Mouse (Mus musculus) heart, embryonic 10.5 days (tissue): ENCODE data around the gene Gabbr2. TPM values are rescaled to one million over a fixed set of nuclear protein-coding genes. Genes with fewer than 3 reads are reported as not detected.

Experiments used
- DNase-seq: peaks from one replicate; pipeline ENCODE4 v3.0.0-alpha.2; 2017; ENCODE audit warnings: low spot score
- H3K27ac ChIP-seq: fragments of 300-500 bp; sonication (generic); 2 replicates; pipeline ENCODE4 v1.5.1; 2016; ENCODE audit warnings: mild to moderate bottlenecking
- H3K27me3 ChIP-seq: fragments of 300-500 bp; sonication (generic); 2 replicates; pipeline ENCODE4 v1.6.1; 2016; ENCODE audit warnings: mild to moderate bottlenecking; ENCODE audit not compliant: poor library complexity, insufficient read depth, severe bottlenecking
- H3K36me3 ChIP-seq: fragments of 300-500 bp; sonication (generic); 2 replicates; pipeline ENCODE4 v1.6.1; 2016; ENCODE audit warnings: mild to moderate bottlenecking, moderate library complexity
- H3K4me1 ChIP-seq: fragments of 300-500 bp; sonication (generic); 2 replicates; pipeline ENCODE4 v1.6.1; 2016; ENCODE audit warnings: mild to moderate bottlenecking
- H3K4me3 ChIP-seq: fragments of 300-500 bp; sonication (generic); 2 replicates; pipeline ENCODE4 v1.5.1; 2016; ENCODE audit warnings: mild to moderate bottlenecking, moderate library complexity
- H3K9me3 ChIP-seq: fragments of 300-500 bp; sonication (generic); 2 replicates; pipeline ENCODE4 v1.6.1; 2016; ENCODE audit warnings: mild to moderate bottlenecking, moderate library complexity
- WGBS: fragments of 180-500 bp; shearing (Covaris S2); methylation state at CpG from one replicate; pipeline ENCODE4 v1.1.7; 2016; 5-methylcytosine and 5-hydroxymethylcytosine counted together
- polyA plus RNA-seq: library from polyadenylated mRNA; unstranded; fragments of >200 nt; fragmentation: Nextera tagmentation; extraction: Ambion mirVana; gene quantifications from 2 replicates; pipeline ENCODE4 v1.2.1, GENCODE M21; 2016

The Gabbr2 gene
- polyA plus RNA-seq, 1 experiment from 2014 or later = 0.13 TPM

- Histone ChIP-seq H3K4me3 (no peak overlapping the region), H3K27ac (no peak overlapping the region), H3K27me3 (no peaks in the 10 kb centered on the region), H3K36me3 (no peaks in the 10 kb centered on the region), H3K4me1 (no peaks in the 10 kb centered on the region), H3K9me3 (no peaks in the 10 kb centered on the region)
- WGBS = 86% methylated on average over 4 of the region's 4 CpGs
- no peak for DNase-seq
Observed at GRCm38 (mm10) chr4:46952562-46952961, 39.1 kb downstream of the Gabbr2 start.

GRCm38 (mm10) chr4:46934291-46934690 lies 57.4 kb downstream of the Gabbr2 start:
- WGBS = 67% methylated on average over 3 of the region's 3 CpGs
- Histone ChIP-seq H3K4me3 (no peak overlapping the region), H3K27ac (no peak overlapping the region), H3K36me3 (no peaks in the 10 kb centered on the region), H3K27me3 (0 out of 2 replicates have a peak, but pooled peaks cover 5% of the 10 kb centered on the region), H3K4me1 (peaks cover 4% of the 10 kb centered on the region; the same call in 1 of the 2 replicates), H3K9me3 (no peaks in the 10 kb centered on the region)
- DNase-seq = no peak

GRCm38 (mm10) chr4:46933590-46933989 lies 58.1 kb downstream of the Gabbr2 start:
- 78% methylated on average over 2 of the region's 2 CpGs for WGBS
- no peak overlapping the region for H3K27ac ChIP-seq
- peaks cover 4% of the 10 kb centered on the region; the same call in 1 of the 2 replicates for H3K4me1 ChIP-seq
- no peak for DNase-seq
- H3K27me3 ChIP-seq = 0 out of 2 replicates have a peak, but pooled peaks cover 5% of the 10 kb centered on the region
- no peaks in the 10 kb centered on the region for H3K9me3 ChIP-seq
- H3K36me3 ChIP-seq = no peaks in the 10 kb centered on the region
- no peak overlapping the region for H3K4me3 ChIP-seq

- Histone ChIP-seq H3K4me3 (no peak overlapping the region), H3K27me3 (0 out of 2 replicates have a peak, but pooled peaks cover 5% of the 10 kb centered on the region), H3K27ac (no peak overlapping the region), H3K36me3 (no peaks in the 10 kb centered on the region), H3K9me3 (no peaks in the 10 kb centered on the region), H3K4me1 (peaks cover 4% of the 10 kb centered on the region; the same call in 1 of the 2 replicates)
- DNase-seq = no peak
- WGBS = 69% methylated on average over 9 of the region's 9 CpGs
Observed at GRCm38 (mm10) chr4:46931706-46932397, 59.8 kb downstream of the Gabbr2 start.

- WGBS = 61% methylated on average over 3 of the region's 3 CpGs
- H3K27me3 ChIP-seq = 0 out of 2 replicates have a peak, but pooled peaks cover 1% of the 10 kb centered on the region
Observed at GRCm38 (mm10) chr4:46928112-46928511, 63.6 kb downstream of the Gabbr2 start.

GRCm38 (mm10) chr4:46919144-46919543 lies 72.5 kb downstream of the Gabbr2 start:
- Histone ChIP-seq H3K36me3 (no peaks in the 10 kb centered on the region), H3K4me1 (no peaks in the 10 kb centered on the region), H3K27me3 (peaks cover 10% of the 10 kb centered on the region; the same call in 1 of the 2 replicates), H3K4me3 (no peak overlapping the region), H3K9me3 (no peaks in the 10 kb centered on the region), H3K27ac (no peak overlapping the region)
- WGBS = 62% methylated on average over 8 of the region's 8 CpGs
- no peak for DNase-seq

More at GRCm38 (mm10) chr4:46928112-46928511, 63.6 kb downstream of the Gabbr2 start:
- H3K4me3 ChIP-seq = no peak overlapping the region
- no peak for DNase-seq
- 0 out of 2 replicates have a peak, but pooled peaks cover 4% of the 10 kb centered on the region for H3K4me1 ChIP-seq
- no peaks in the 10 kb centered on the region for H3K36me3 ChIP-seq
- H3K27ac ChIP-seq = no peak overlapping the region
- H3K9me3 ChIP-seq = no peaks in the 10 kb centered on the region

- 78% methylated on average over 6 of the region's 6 CpGs for WGBS
- H3K4me3 ChIP-seq = no peak overlapping the region
- peaks cover 13% of the 10 kb centered on the region; the same call in 1 of the 2 replicates for H3K27me3 ChIP-seq
- H3K4me1 ChIP-seq = no peaks in the 10 kb centered on the region
- DNase-seq = no peak
- no peak overlapping the region for H3K27ac ChIP-seq
- no peaks in the 10 kb centered on the region for H3K36me3 ChIP-seq
- no peaks in the 10 kb centered on the region for H3K9me3 ChIP-seq
Observed at GRCm38 (mm10) chr4:46916786-46917185, 74.9 kb downstream of the Gabbr2 start.

GRCm38 (mm10) chr4:46915934-46916333 lies 75.7 kb downstream of the Gabbr2 start:
- 91% methylated on average over 12 of the region's 12 CpGs for WGBS

GRCm38 (mm10) chr4:46915476-46915875 lies 76.2 kb downstream of the Gabbr2 start:
- 85% methylated on average over 14 of the region's 14 CpGs for whole genome bisulfite sequencing
- Histone ChIP-seq H3K4me1 (no peaks in the 10 kb centered on the region), H3K27ac (no peak overlapping the region), H3K36me3 (no peaks in the 10 kb centered on the region), H3K9me3 (no peaks in the 10 kb centered on the region), H3K4me3 (no peak overlapping the region), H3K27me3 (peaks cover 7% of the 10 kb centered on the region; the same call in 1 of the 2 replicates)
- DNase-seq = no peak

More at GRCm38 (mm10) chr4:46915934-46916333, 75.7 kb downstream of the Gabbr2 start:
- H3K4me1 ChIP-seq = no peaks in the 10 kb centered on the region
- H3K27me3 ChIP-seq = peaks cover 8% of the 10 kb centered on the region; the same call in 1 of the 2 replicates
- H3K4me3 ChIP-seq = no peak overlapping the region
- no peaks in the 10 kb centered on the region for H3K9me3 ChIP-seq
- no peak overlapping the region for H3K27ac ChIP-seq
- DNase-seq = no peak
- no peaks in the 10 kb centered on the region for H3K36me3 ChIP-seq

GRCm38 (mm10) chr4:46914606-46915005 lies 77.1 kb downstream of the Gabbr2 start:
- Histone ChIP-seq H3K27me3 (peaks cover 7% of the 10 kb centered on the region; the same call in 1 of the 2 replicates), H3K27ac (no peak overlapping the region), H3K9me3 (no peaks in the 10 kb centered on the region), H3K4me3 (no peak overlapping the region), H3K4me1 (no peaks in the 10 kb centered on the region), H3K36me3 (no peaks in the 10 kb centered on the region)
- 86% methylated on average over 6 of the region's 6 CpGs for WGBS
- DNase-seq = no peak

GRCm38 (mm10) chr4:46906036-46906691 lies 85.5 kb downstream of the Gabbr2 start:
- DNase-seq = no peak
- H3K27me3 ChIP-seq = no peaks in the 10 kb centered on the region
- H3K27ac ChIP-seq = no peak overlapping the region
- H3K9me3 ChIP-seq = 0 out of 2 replicates have a peak, but pooled peaks cover 4% of the 10 kb centered on the region
- H3K36me3 ChIP-seq = no peaks in the 10 kb centered on the region
- no peak overlapping the region for H3K4me3 ChIP-seq
- peaks cover 12% of the 10 kb centered on the region for H3K4me1 ChIP-seq
- WGBS = 76% methylated on average over 3 of the region's 3 CpGs

GRCm38 (mm10) chr4:46905152-46905551 lies 86.5 kb downstream of the Gabbr2 start:
- WGBS = 66% methylated on average over 3 of the region's 3 CpGs
- no peak for DNase-seq

GRCm38 (mm10) chr4:46904129-46904528 lies 87.5 kb downstream of the Gabbr2 start:
- Histone ChIP-seq H3K36me3 (no peaks in the 10 kb centered on the region), H3K4me3 (no peak overlapping the region), H3K27ac (no peak overlapping the region), H3K4me1 (peaks cover 12% of the 10 kb centered on the region), H3K27me3 (no peaks in the 10 kb centered on the region), H3K9me3 (0 out of 2 replicates have a peak, but pooled peaks cover 4% of the 10 kb centered on the region)
- DNase-seq = no peak
- WGBS = 36% methylated on average over 12 of the region's 12 CpGs

More at GRCm38 (mm10) chr4:46905152-46905551, 86.5 kb downstream of the Gabbr2 start:
- no peak overlapping the region for H3K27ac ChIP-seq
- no peaks in the 10 kb centered on the region for H3K27me3 ChIP-seq
- no peaks in the 10 kb centered on the region for H3K36me3 ChIP-seq
- H3K9me3 ChIP-seq = 0 out of 2 replicates have a peak, but pooled peaks cover 4% of the 10 kb centered on the region
- H3K4me1 ChIP-seq = peaks cover 12% of the 10 kb centered on the region
- no peak overlapping the region for H3K4me3 ChIP-seq
